Mouse (Mus musculus) heart, postnatal 0 days (tissue): Measurements from ENCODE around the gene Gm5105. TPM values are rescaled to one million over a fixed set of nuclear protein-coding genes. Genes with fewer than 3 reads are reported as not detected.

ENCODE experiments used
- ATAC-seq: fragments of 200-750 bp; cut with Nextera tagmentation; 2 replicates; pipeline ENCODE4 v1.8.0; 2017; ENCODE audit warnings: low read depth, moderate number of reproducible peaks, moderate library complexity; ENCODE audit not compliant: insufficient read depth
- DNase-seq: peaks from one replicate; pipeline ENCODE4 v3.0.0-alpha.2; 2016; ENCODE audit warnings: low spot score
- H3K27ac ChIP-seq: fragments of 300-500 bp; sonication (generic); 2 replicates; pipeline ENCODE4 v1.5.1; 2014; ENCODE audit warnings: low read depth, mild to moderate bottlenecking
- H3K27me3 ChIP-seq: fragments of 300-500 bp; sonication (generic); 2 replicates; pipeline ENCODE4 v1.6.1; 2014; ENCODE audit warnings: low read length, mixed read lengths; ENCODE audit not compliant: control insufficient read depth, insufficient read depth
- H3K36me3 ChIP-seq: fragments of 300-500 bp; sonication (generic); replicated peaks from 2 replicates; pipeline ENCODE4 v1.6.1; 2014; ENCODE audit warnings: low read length, mixed read lengths; ENCODE audit not compliant: control insufficient read depth, insufficient read depth
- H3K4me1 ChIP-seq: fragments of 300-500 bp; sonication (generic); 2 replicates; pipeline ENCODE4 v1.6.1; 2014; ENCODE audit warnings: antibody characterized with exemption; ENCODE audit not compliant: control insufficient read depth, insufficient read depth
- H3K4me2 ChIP-seq: fragments of 300-500 bp; sonication (generic); 2 replicates; pipeline ENCODE4 v1.6.1; 2014; ENCODE audit warnings: low read depth, mild to moderate bottlenecking, low read length, moderate library complexity
- H3K4me3 ChIP-seq: fragments of 300-500 bp; sonication (generic); 2 replicates; pipeline ENCODE4 v1.5.1; 2014; ENCODE audit warnings: low read depth, low read length
- H3K9ac ChIP-seq: fragments of 300-500 bp; sonication (generic); replicated peaks from 2 replicates; pipeline ENCODE4 v1.6.1; 2014; ENCODE audit warnings: low read depth, low read length, mixed read lengths
- H3K9me3 ChIP-seq: fragments of 300-500 bp; sonication (generic); replicated peaks from 2 replicates; pipeline ENCODE4 v1.6.1; 2016; ENCODE audit warnings: low read length; ENCODE audit not compliant: control insufficient read depth
- CTCF ChIP-seq: IDR thresholded peaks from 2 replicates; pipeline ENCODE4 v1.5.1; 2016; ENCODE audit warnings: antibody characterized with exemption, control low read depth, low read depth
- EP300 ChIP-seq: IDR thresholded peaks from 2 replicates; pipeline ENCODE4 v1.6.1; 2016; ENCODE audit warnings: antibody characterized with exemption, low read depth
- WGBS: fragments of 180-500 bp; shearing (Covaris S2); extraction: QIAGEN DNeasy Blood & Tissue Kit; methylation state at CpG from one replicate; pipeline ENCODE4 v1.1.7; 2014; 5-methylcytosine and 5-hydroxymethylcytosine counted together
- polyA plus RNA-seq: library from polyadenylated mRNA; unstranded; fragments of >200 nt; fragmentation: Nextera tagmentation; extraction: Ambion mirVana; gene quantifications from 2 replicates; pipeline ENCODE4 v1.2.1, GENCODE M21; 2015
- total RNA-seq: library from RNA; depleted of rRNA; stranded (reverse); fragments of >200 nt; gene quantifications from 2 replicates; pipeline ENCODE4 v1.2.3, GENCODE M21; 2014; ENCODE audit warnings: low replicate concordance

Gm5105 gene
- total and polyA plus RNA-seq, 2 experiments from 2014 or later = 0.11 to 0.64 TPM

GRCm38 (mm10) chr3:138051431-138051830, 15.8 kb downstream of the Gm5105 start:
- DNase-seq = no peak
- no peaks in the 10 kb centered on the region for H3K27me3 ChIP-seq
- ATAC-seq = no peak
- TF ChIP-seq EP300 (no peak), CTCF (no peak)
- H3K9me3 ChIP-seq = no peaks in the 10 kb centered on the region
- no peak overlapping the region for H3K4me2 ChIP-seq
- no peak overlapping the region for H3K27ac ChIP-seq
- 72% methylated on average over 3 of the region's 3 CpGs for WGBS
- no peak overlapping the region for H3K4me3 ChIP-seq
- H3K36me3 ChIP-seq = no peaks in the 10 kb centered on the region
- H3K9ac ChIP-seq = no peak overlapping the region
- H3K4me1 ChIP-seq = peaks cover 14% of the 10 kb centered on the region

GRCm38 (mm10) chr3:138050772-138051171, 16.4 kb downstream of the Gm5105 start:
- Histone ChIP-seq H3K9ac (no peak overlapping the region), H3K27me3 (no peaks in the 10 kb centered on the region), H3K9me3 (no peaks in the 10 kb centered on the region), H3K4me3 (no peak overlapping the region), H3K4me1 (peaks cover 14% of the 10 kb centered on the region), H3K27ac (no peak overlapping the region), H3K36me3 (no peaks in the 10 kb centered on the region), H3K4me2 (no peak overlapping the region)
- TF ChIP-seq CTCF (no peak), EP300 (no peak)
- no peak for DNase-seq
- 58% methylated on average over 11 of the region's 11 CpGs for WGBS
- ATAC-seq = no peak

- H3K4me1 ChIP-seq = peaks cover 8% of the 10 kb centered on the region; the same call in 1 of the 2 replicates
- TF ChIP-seq CTCF (no peak), EP300 (no peak)
- no peak overlapping the region for H3K27ac ChIP-seq
- ATAC-seq = no peak
- H3K4me3 ChIP-seq = no peak overlapping the region
- no peaks in the 10 kb centered on the region for H3K9me3 ChIP-seq
- H3K36me3 ChIP-seq = no peaks in the 10 kb centered on the region
- WGBS = 83% methylated on average over 6 of the region's 6 CpGs
- no peak overlapping the region for H3K9ac ChIP-seq
- no peak for DNase-seq
- no peak overlapping the region for H3K4me2 ChIP-seq
- H3K27me3 ChIP-seq = no peaks in the 10 kb centered on the region
Measured at GRCm38 (mm10) chr3:138049555-138049954, 17.6 kb downstream of the Gm5105 start.

- ATAC-seq = no peak
- no peaks in the 10 kb centered on the region for H3K36me3 ChIP-seq
- no peak overlapping the region for H3K27ac ChIP-seq
- no peak overlapping the region for H3K4me2 ChIP-seq
- no peak for DNase-seq
- no peak overlapping the region for H3K9ac ChIP-seq
- no peak overlapping the region for H3K4me3 ChIP-seq
- peaks cover 8% of the 10 kb centered on the region; the same call in 1 of the 2 replicates for H3K4me1 ChIP-seq
- TF ChIP-seq EP300 = no peak
- no peak for TF ChIP-seq CTCF
- WGBS = 69% methylated on average over 7 of the region's 7 CpGs
- no peaks in the 10 kb centered on the region for H3K27me3 ChIP-seq
- H3K9me3 ChIP-seq = no peaks in the 10 kb centered on the region
Measured at GRCm38 (mm10) chr3:138043316-138043715, 23.9 kb downstream of the Gm5105 start.

- ATAC-seq = peak; percentile 81
- Histone ChIP-seq H3K27ac (peak overlapping the region; percentile 75), H3K4me2 (no peak overlapping the region), H3K4me3 (no peak overlapping the region), H3K4me1 (0 out of 2 replicates have a peak, but pooled peaks cover 4% of the 10 kb centered on the region), H3K36me3 (no peaks in the 10 kb centered on the region), H3K27me3 (no peaks in the 10 kb centered on the region), H3K9ac (no peak overlapping the region), H3K9me3 (no peaks in the 10 kb centered on the region)
- TF ChIP-seq EP300 (no peak), CTCF (no peak)
- 55% methylated on average over 3 of the region's 3 CpGs for WGBS
- peak; percentile 75 for DNase-seq
Measured at GRCm38 (mm10) chr3:138041591-138042301, 25.4 kb downstream of the Gm5105 start.
